Mouse (Mus musculus) small intestine, adult 2 months (tissue): ENCODE data around the gene Map3k7cl. TPM values are rescaled to one million over a fixed set of nuclear protein-coding genes. Genes with fewer than 3 reads are reported as not detected.

Experiments used
- H3K27ac ChIP-seq: fragments of 200-500 bp; 2 replicates; pipeline ENCODE4 v1.5.1; 2012; ENCODE audit warnings: low read depth, low read length, control low read depth, inconsistent platforms; ENCODE audit not compliant: insufficient read depth
- H3K27me3 ChIP-seq: fragments of 200-500 bp; 2 replicates; pipeline ENCODE4 v1.6.1; 2012; ENCODE audit warnings: mild to moderate bottlenecking, moderate library complexity, low read length, inconsistent platforms; ENCODE audit not compliant: control insufficient read depth, insufficient read depth
- H3K36me3 ChIP-seq: fragments of 200-500 bp; 2 replicates; pipeline ENCODE4 v1.6.1; 2012; ENCODE audit warnings: mild to moderate bottlenecking, low read length, control low read depth, inconsistent platforms; ENCODE audit not compliant: control insufficient read depth, insufficient read depth
- H3K4me1 ChIP-seq: fragments of 200-500 bp; 2 replicates; pipeline ENCODE4 v1.6.1; 2012; ENCODE audit warnings: low read length, inconsistent platforms, mixed read lengths; ENCODE audit not compliant: control insufficient read depth, insufficient read depth, insufficient read length
- H3K4me3 ChIP-seq: fragments of 200-500 bp; 2 replicates; pipeline ENCODE4 v1.5.1; 2012; ENCODE audit warnings: low read depth, mild to moderate bottlenecking, control low read depth, inconsistent platforms, low read length, moderate library complexity
- CTCF ChIP-seq: fragments of 200-500 bp; IDR thresholded peaks from 2 replicates; pipeline ENCODE4 v1.5.1; 2012; ENCODE audit warnings: low read depth, mild to moderate bottlenecking, control low read depth, inconsistent platforms, low read length, moderate library complexity, mixed read lengths; ENCODE audit not compliant: insufficient replicate concordance, insufficient read length; ENCODE audit errors: extremely low read depth
- POLR2A ChIP-seq: fragments of 200-500 bp; IDR thresholded peaks from 2 replicates; pipeline ENCODE4 v1.6.1; 2012; ENCODE audit warnings: low read depth, mild to moderate bottlenecking, control low read depth, inconsistent platforms, low read length, moderate library complexity
- WGBS: fragments of 180-500 bp; shearing (Covaris S2); methylation state at CpG from one replicate; pipeline ENCODE4 v1.1.7; 2018; 5-methylcytosine and 5-hydroxymethylcytosine counted together
- polyA plus RNA-seq: library from polyadenylated mRNA; depleted of rRNA; stranded (reverse); fragments of >200 nt; gene quantifications from 2 replicates; pipeline ENCODE4 v1.2.3, GENCODE M21; 2012; rRNA removed

Map3k7cl gene
- polyA plus RNA-seq, 1 experiment, result 0.19 TPM

- Histone ChIP-seq H3K27ac (no peak overlapping the region), H3K27me3 (no peaks in the 10 kb centered on the region), H3K4me1 (0 out of 2 replicates have a peak, but pooled peaks cover 5% of the 10 kb centered on the region), H3K36me3 (no peaks in the 10 kb centered on the region), H3K4me3 (no peak overlapping the region)
- TF ChIP-seq POLR2A, result no peak
- no peak for TF ChIP-seq CTCF
- WGBS, result 76% methylated on average over 4 of the region's 4 CpGs
These were observed 82.7 kb downstream of the Map3k7cl start for GRCm38 (mm10) chr16:87635841-87636240.

DNA sequence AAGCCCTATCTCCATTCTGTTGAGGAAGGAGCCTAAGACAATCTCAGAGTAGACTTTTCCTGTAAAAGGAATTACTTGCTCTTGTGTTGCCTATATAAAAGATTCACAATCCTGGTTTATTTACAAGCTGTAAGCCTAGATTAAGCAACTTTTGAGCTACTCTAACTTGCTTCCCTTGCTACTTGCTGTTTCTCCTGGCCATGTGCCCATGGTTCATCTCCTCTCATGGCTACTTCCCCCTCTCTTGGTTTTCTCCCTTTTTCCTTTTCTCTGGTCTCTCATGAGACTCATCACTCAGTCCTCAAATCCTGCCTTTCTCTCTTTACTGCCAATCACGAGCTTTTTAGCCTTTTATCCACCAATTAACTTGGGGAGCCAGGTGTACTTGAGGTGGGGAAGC lies 85.0 kb downstream of the Map3k7cl start:
- WGBS, result 68% methylated on average over 1 of the region's 1 CpGs
- no peak overlapping the region for H3K27ac ChIP-seq
- H3K4me3 ChIP-seq, result no peak overlapping the region
- 0 out of 2 replicates have a peak, but pooled peaks cover 2% of the 10 kb centered on the region for H3K4me1 ChIP-seq
- no peaks in the 10 kb centered on the region for H3K36me3 ChIP-seq
- TF ChIP-seq POLR2A (no peak), CTCF (no peak)
- no peaks in the 10 kb centered on the region for H3K27me3 ChIP-seq

DNA sequence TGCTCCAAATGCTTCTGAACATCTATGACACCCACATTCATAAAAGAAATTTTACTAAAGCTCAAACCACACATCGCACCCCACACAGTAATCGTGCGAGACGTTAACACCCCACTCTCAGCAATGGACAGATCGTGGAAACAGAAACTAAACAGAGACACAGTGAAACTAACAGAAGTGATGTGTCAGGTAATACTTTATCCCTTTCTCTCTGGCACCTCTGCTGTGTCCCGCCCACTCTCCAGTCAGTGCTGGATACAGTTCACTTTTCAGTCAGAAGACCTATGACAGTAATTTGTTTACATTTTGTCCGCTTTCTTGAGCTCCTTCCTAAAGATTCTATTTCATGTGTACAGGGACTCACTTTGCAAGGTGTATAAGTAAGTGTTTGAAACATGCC lies 89.1 kb downstream of the Map3k7cl start:
- TF ChIP-seq POLR2A (no peak), CTCF (no peak)
- Histone ChIP-seq H3K27ac (no peak overlapping the region), H3K4me1 (peaks cover 2% of the 10 kb centered on the region; the same call in 1 of the 2 replicates), H3K36me3 (no peaks in the 10 kb centered on the region), H3K4me3 (no peak overlapping the region), H3K27me3 (no peaks in the 10 kb centered on the region)
- 89% methylated on average over 7 of the region's 7 CpGs for WGBS

DNA sequence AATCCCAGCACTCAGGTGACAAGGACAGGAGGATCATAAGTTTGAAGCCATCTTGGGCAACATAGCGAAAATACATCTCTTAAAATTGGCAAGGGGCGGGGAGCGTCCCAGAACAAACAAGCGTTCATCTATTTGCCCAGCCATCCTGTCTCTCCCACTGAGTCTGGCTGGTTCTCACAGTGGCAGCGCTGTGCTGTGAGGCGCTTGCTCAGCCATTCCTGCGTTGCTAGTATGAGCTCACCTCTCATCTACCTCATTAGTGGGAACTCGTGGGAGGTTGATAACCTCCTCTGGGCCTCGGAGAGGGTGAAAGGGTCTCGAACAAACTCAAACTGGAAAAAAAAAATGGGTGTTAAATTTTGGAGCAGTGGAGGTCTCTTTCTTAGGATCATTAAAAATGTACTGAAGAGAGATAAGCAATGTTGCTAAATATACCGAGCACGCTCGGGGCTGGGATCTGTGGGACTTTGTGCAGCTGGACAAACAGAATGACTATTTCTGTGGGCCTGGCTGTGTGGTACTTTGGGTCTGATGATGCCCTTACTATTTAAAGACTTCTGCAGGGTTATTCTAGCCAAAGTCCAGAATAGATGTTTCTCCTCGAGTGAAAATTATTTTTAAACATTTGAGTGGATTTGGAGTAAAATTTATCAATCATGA lies 91.1 kb downstream of the Map3k7cl start:
- H3K4me1 ChIP-seq, result peaks cover 2% of the 10 kb centered on the region; the same call in 1 of the 2 replicates
- TF ChIP-seq POLR2A, result no peak
- no peak for TF ChIP-seq CTCF
- 52% methylated on average over 14 of the region's 14 CpGs for WGBS
- H3K4me3 ChIP-seq, result no peak overlapping the region
- no peaks in the 10 kb centered on the region for H3K27me3 ChIP-seq
- H3K27ac ChIP-seq, result no peak overlapping the region
- H3K36me3 ChIP-seq, result no peaks in the 10 kb centered on the region

Other genes with a start within 250 kb of the Map3k7cl start
- 3.8 and 3.9 TPM in 2 replicates for gene N6amt1, start 199.1 kb upstream of the Map3k7cl start, polyA plus RNA-seq
- gene Ltn1, start 120.7 kb upstream of the Map3k7cl start, polyA plus RNA-seq, result 1.3 and 2.2 TPM in 2 replicates
- 10.2 and 33.3 TPM in 2 replicates for gene Rwdd2b, start 112.8 kb upstream of the Map3k7cl start, polyA plus RNA-seq
- gene Usp16, start 98.6 kb upstream of the Map3k7cl start, polyA plus RNA-seq, result 5.4 and 10.0 TPM in 2 replicates
- 2.4 and 4.6 TPM in 2 replicates for gene Cct8, start 57.5 kb upstream of the Map3k7cl start, polyA plus RNA-seq
- 4.9 and 29.1 TPM in 2 replicates for gene Bach1, start 145.6 kb downstream of the Map3k7cl start, polyA plus RNA-seq